Mouse (Mus musculus) liver, adult 2 months (tissue): Measurements from ENCODE around the gene Cabin1. TPM values are rescaled to one million over a fixed set of nuclear protein-coding genes. Genes with fewer than 3 reads are reported as not detected.

Experiments
- DNase-seq: peaks from one replicate; pipeline ENCODE4 v3.0.0-alpha.2; 2011; ENCODE audit warnings: low read depth, low spot score; ENCODE audit errors: extremely low read depth
- H3K27ac ChIP-seq: fragments of 200-500 bp; replicated peaks from 2 replicates; pipeline ENCODE4 v1.5.1; 2012; ENCODE audit warnings: low read depth, mild to moderate bottlenecking, control low read depth, inconsistent platforms, low read length; ENCODE audit not compliant: insufficient read depth
- H3K27me3 ChIP-seq: fragments of 200-500 bp; 2 replicates; pipeline ENCODE4 v1.6.1; 2012; ENCODE audit warnings: mild to moderate bottlenecking, moderate library complexity, low read length, inconsistent platforms; ENCODE audit not compliant: control insufficient read depth, insufficient read depth
- H3K36me3 ChIP-seq: fragments of 200-500 bp; 2 replicates; pipeline ENCODE4 v1.6.1; 2012; ENCODE audit warnings: low read length, inconsistent platforms; ENCODE audit not compliant: control insufficient read depth, insufficient read depth
- H3K4me1 ChIP-seq: fragments of 200-500 bp; 2 replicates; pipeline ENCODE4 v1.6.1; 2011; ENCODE audit warnings: low read length; ENCODE audit not compliant: control insufficient read depth, insufficient read depth
- H3K4me3 ChIP-seq: fragments of 200-500 bp; 2 replicates; pipeline ENCODE4 v1.5.1; 2011; ENCODE audit warnings: low read depth, mild to moderate bottlenecking, control low read depth, low read length, moderate library complexity; ENCODE audit not compliant: insufficient read depth
- H3K79me2 ChIP-seq: fragments of 200-500 bp; 2 replicates; pipeline ENCODE4 v1.6.1; 2012; ENCODE audit warnings: inconsistent platforms, mild to moderate bottlenecking, low read length, moderate library complexity; ENCODE audit not compliant: control insufficient read depth, insufficient read depth
- H3K9ac ChIP-seq: fragments of 200-500 bp; 2 replicates; pipeline ENCODE4 v1.6.1; 2012; ENCODE audit warnings: low read depth, mild to moderate bottlenecking, control low read depth, inconsistent platforms, low read length
- CTCF ChIP-seq: fragments of 200-500 bp; IDR thresholded peaks from 2 replicates; pipeline ENCODE4 v1.5.1; 2011; ENCODE audit warnings: low read depth, low read length, control low read depth
- POLR2A ChIP-seq: fragments of 200-500 bp; IDR thresholded peaks from 2 replicates; pipeline ENCODE4 v1.6.1; 2011; ENCODE audit warnings: low read length, control low read depth; ENCODE audit not compliant: insufficient read depth; ENCODE audit errors: extremely low read depth
- WGBS: fragments of 180-500 bp; shearing (Covaris S2); methylation state at CpG from one replicate; pipeline ENCODE4 v1.1.7; 2018; 5-methylcytosine and 5-hydroxymethylcytosine counted together
- polyA plus RNA-seq: library from polyadenylated mRNA; depleted of rRNA; stranded (reverse); fragments of >200 nt; gene quantifications from 2 replicates; pipeline ENCODE4 v1.2.3, GENCODE M21; 2012
- total RNA-seq: library from RNA; depleted of rRNA; stranded (reverse); fragments of >200 nt; gene quantifications from 2 replicates; pipeline ENCODE4 v1.2.3, GENCODE M21; 2014

The Cabin1 gene
- total and polyA plus RNA-seq, 2 experiments: 7.7 to 7.8 TPM

DNA sequence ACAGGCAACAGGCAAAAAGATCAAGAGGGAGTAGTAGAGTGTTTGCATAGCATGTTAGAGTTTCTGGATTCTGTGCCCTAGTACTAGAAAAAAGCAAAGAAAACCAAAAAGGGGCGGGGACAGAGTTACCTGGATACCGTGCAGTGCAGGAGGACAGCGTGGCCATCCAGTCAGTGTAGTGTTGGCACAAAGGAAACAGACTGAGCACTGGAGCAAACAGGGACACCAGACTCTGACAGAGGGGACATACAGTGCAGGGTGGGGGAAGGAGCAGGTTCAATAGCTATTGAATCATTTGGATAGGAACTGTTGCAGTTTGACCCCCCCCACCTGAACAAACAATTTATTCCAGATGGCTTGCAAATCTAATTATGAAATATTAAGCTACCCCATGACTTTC, 137.2 kb downstream of the Cabin1 start:
- no peak for TF ChIP-seq POLR2A
- TF ChIP-seq CTCF: no peak
- Histone ChIP-seq H3K27ac (no peak overlapping the region), H3K36me3 (no peaks in the 10 kb centered on the region), H3K79me2 (no peaks in the 10 kb centered on the region), H3K4me3 (no peak overlapping the region), H3K9ac (no peak overlapping the region), H3K27me3 (no peaks in the 10 kb centered on the region), H3K4me1 (no peaks in the 10 kb centered on the region; the same call in 1 of the 2 replicates)
- DNase-seq: no peak
- 28% methylated on average over 3 of the region's 3 CpGs for WGBS

GRCm38 (mm10) chr10:75625920-75626319, 138.2 kb downstream of the Cabin1 start:
- no peak for TF ChIP-seq POLR2A
- Histone ChIP-seq H3K4me3 (no peak overlapping the region), H3K4me1 (no peaks in the 10 kb centered on the region; the same call in 1 of the 2 replicates), H3K9ac (no peak overlapping the region), H3K36me3 (no peaks in the 10 kb centered on the region), H3K27ac (peak overlapping the region; percentile 65; the same call in 1 of the 2 replicates), H3K27me3 (no peaks in the 10 kb centered on the region), H3K79me2 (no peaks in the 10 kb centered on the region)
- 50% methylated on average over 6 of the region's 6 CpGs for whole genome bisulfite sequencing
- DNase-seq: peak; percentile 6

- H3K27me3 ChIP-seq: no peaks in the 10 kb centered on the region
- H3K4me1 ChIP-seq: no peaks in the 10 kb centered on the region
- no peak overlapping the region for H3K9ac ChIP-seq
- no peak for TF ChIP-seq POLR2A
- no peak for TF ChIP-seq CTCF
- no peak for DNase-seq
- 48% methylated on average over 3 of the region's 3 CpGs for WGBS
- no peak overlapping the region for H3K27ac ChIP-seq
- no peaks in the 10 kb centered on the region for H3K79me2 ChIP-seq
- H3K36me3 ChIP-seq: no peaks in the 10 kb centered on the region
- no peak overlapping the region for H3K4me3 ChIP-seq
Observed at GRCm38 (mm10) chr10:75620818-75621217, 143.3 kb downstream of the Cabin1 start.

DNA sequence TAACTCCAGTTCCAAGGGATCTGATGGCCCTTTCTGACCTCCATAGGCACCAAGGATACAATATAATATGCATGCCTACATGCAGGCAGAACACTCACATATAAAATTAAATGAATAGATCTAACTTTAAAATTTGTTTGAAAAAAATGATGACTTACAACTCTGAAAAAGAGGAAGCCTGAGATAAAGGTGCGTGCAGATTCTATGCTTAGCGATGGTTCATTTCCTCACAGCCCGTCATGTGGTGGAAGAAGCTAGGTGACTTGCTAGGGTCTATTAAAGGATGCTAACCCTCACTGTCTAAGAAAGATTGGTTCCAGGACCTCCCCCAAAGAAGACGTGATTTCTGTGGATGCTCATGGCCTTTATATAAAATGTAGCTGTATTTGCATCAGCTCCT, 148.1 kb downstream of the Cabin1 start:
- no peaks in the 10 kb centered on the region for H3K79me2 ChIP-seq
- H3K27me3 ChIP-seq: no peaks in the 10 kb centered on the region
- WGBS: 88% methylated on average over 4 of the region's 4 CpGs
- H3K9ac ChIP-seq: no peak overlapping the region
- no peak overlapping the region for H3K27ac ChIP-seq
- DNase-seq: no peak
- no peaks in the 10 kb centered on the region for H3K4me1 ChIP-seq
- H3K36me3 ChIP-seq: no peaks in the 10 kb centered on the region
- no peak overlapping the region for H3K4me3 ChIP-seq
- TF ChIP-seq POLR2A: no peak
- no peak for TF ChIP-seq CTCF

- Histone ChIP-seq H3K4me3 (no peak overlapping the region), H3K4me1 (no peaks in the 10 kb centered on the region), H3K79me2 (no peaks in the 10 kb centered on the region), H3K27me3 (no peaks in the 10 kb centered on the region), H3K36me3 (no peaks in the 10 kb centered on the region), H3K27ac (no peak overlapping the region), H3K9ac (no peak overlapping the region)
- DNase-seq: no peak
- WGBS: 73% methylated on average over 7 of the region's 7 CpGs
- no peak for TF ChIP-seq CTCF
- no peak for TF ChIP-seq POLR2A
Observed at GRCm38 (mm10) chr10:75610486-75610885, 153.7 kb downstream of the Cabin1 start.

GRCm38 (mm10) chr10:75608975-75609374, 155.2 kb downstream of the Cabin1 start:
- H3K9ac ChIP-seq: no peak overlapping the region
- no peak overlapping the region for H3K27ac ChIP-seq
- H3K4me3 ChIP-seq: no peak overlapping the region
- DNase-seq: no peak
- H3K36me3 ChIP-seq: no peaks in the 10 kb centered on the region
- WGBS: 88% methylated on average over 11 of the region's 11 CpGs
- no peaks in the 10 kb centered on the region for H3K79me2 ChIP-seq
- no peaks in the 10 kb centered on the region for H3K27me3 ChIP-seq
- H3K4me1 ChIP-seq: no peaks in the 10 kb centered on the region
- TF ChIP-seq POLR2A (no peak), CTCF (no peak)
